Mouse (Mus musculus) myocyte (in vitro differentiated cells): Measurements from ENCODE around the gene Rasgrf1. TPM values are rescaled to one million over a fixed set of nuclear protein-coding genes. Genes with fewer than 3 reads are reported as not detected.

Experiments used
- H3K27me3 ChIP-seq: one replicate; pipeline ENCODE4 v1.6.1; 2011; ENCODE audit not compliant: control insufficient read depth, insufficient read depth, insufficient read length
- H3K36me3 ChIP-seq: one replicate; pipeline ENCODE4 v1.6.1; 2011; ENCODE audit not compliant: control insufficient read depth, insufficient read depth
- H3K4me2 ChIP-seq: one replicate; pipeline ENCODE4 v1.6.1; 2011; ENCODE audit warnings: low read depth, control low read depth
- H3K4me3 ChIP-seq: one replicate; pipeline ENCODE4 v1.5.1; 2011; ENCODE audit warnings: mild to moderate bottlenecking, control low read depth, moderate library complexity
- H3K79me2 ChIP-seq: one replicate; pipeline ENCODE4 v1.6.1; 2011; ENCODE audit not compliant: control insufficient read depth, insufficient read depth
- H3ac ChIP-seq: one replicate; pipeline ENCODE4 v1.6.1; 2011; ENCODE audit not compliant: control insufficient read depth, insufficient read length
- CEBPB ChIP-seq: IDR thresholded peaks from 2 replicates; pipeline ENCODE4 v1.6.1; 2011; ENCODE audit warnings: mild to moderate bottlenecking, moderate library complexity; ENCODE audit not compliant: poor library complexity, insufficient read depth, severe bottlenecking
- E2F4 ChIP-seq: IDR thresholded peaks from one replicate; pipeline ENCODE4 v1.6.1; 2011; ENCODE audit warnings: mild to moderate bottlenecking, control low read depth, moderate library complexity; ENCODE audit not compliant: insufficient read depth
- MAX ChIP-seq: IDR thresholded peaks from one replicate; pipeline ENCODE4 v1.6.1; 2011; ENCODE audit warnings: low read depth, mild to moderate bottlenecking, control low read depth
- MYOD1 ChIP-seq, 3 experiments: IDR thresholded peaks; one replicate each; pipeline ENCODE4 v1.6.1; 2011; ENCODE audit warnings: control low read depth in 2 of 3, low read depth in 2 of 3, mild to moderate bottlenecking in 2 of 3, moderate library complexity in 1 of 3; ENCODE audit not compliant: insufficient read length in 2 of 3, control insufficient read depth in 1 of 3
- MYOG ChIP-seq, 3 experiments: IDR thresholded peaks; one replicate each; pipeline ENCODE4 v1.6.1; 2011; ENCODE audit warnings: control low read depth in 2 of 3, low read depth in 2 of 3, mild to moderate bottlenecking in 2 of 3; ENCODE audit not compliant: insufficient read length in 2 of 3, control insufficient read depth in 1 of 3, insufficient read depth in 1 of 3
- POLR2A ChIP-seq: IDR thresholded peaks from one replicate; pipeline ENCODE4 v1.6.1; 2011; ENCODE audit warnings: low read depth, mild to moderate bottlenecking, control low read depth, moderate library complexity; ENCODE audit not compliant: insufficient read length
- POLR2AphosphoS2 ChIP-seq: IDR thresholded peaks from one replicate; pipeline ENCODE4 v1.6.1; 2011; ENCODE audit warnings: low read depth, control low read depth; ENCODE audit not compliant: insufficient read length
- REST ChIP-seq: IDR thresholded peaks from one replicate; pipeline ENCODE4 v1.6.1; 2011; ENCODE audit warnings: mild to moderate bottlenecking, control low read depth, moderate library complexity; ENCODE audit not compliant: insufficient read depth, insufficient read length
- SRF ChIP-seq: IDR thresholded peaks from one replicate; pipeline ENCODE4 v1.6.1; 2011; ENCODE audit warnings: low read depth; ENCODE audit not compliant: control insufficient read depth, insufficient read length
- TCF12 ChIP-seq: IDR thresholded peaks from one replicate; pipeline ENCODE4 v1.6.1; 2011; ENCODE audit warnings: mild to moderate bottlenecking, control low read depth; ENCODE audit not compliant: poor library complexity, insufficient read depth, severe bottlenecking
- TCF3 ChIP-seq: IDR thresholded peaks from one replicate; pipeline ENCODE4 v1.6.1; 2011; ENCODE audit warnings: low read depth, control low read depth; ENCODE audit not compliant: insufficient read length
- USF1 ChIP-seq: IDR thresholded peaks from one replicate; pipeline ENCODE4 v1.6.1; 2011; ENCODE audit warnings: low read depth, mild to moderate bottlenecking, control low read depth, moderate library complexity
- polyA plus RNA-seq: library from polyadenylated mRNA; unstranded; fragments of >200 nt; fragmentation: generic; extraction: Trizol; gene quantifications from one replicate; pipeline ENCODE4 v1.2.1, GENCODE M21; 2012; ENCODE audit warnings: missing spikeins

The Rasgrf1 gene
- polyA plus RNA-seq, 1 experiment, result not detected

DNA sequence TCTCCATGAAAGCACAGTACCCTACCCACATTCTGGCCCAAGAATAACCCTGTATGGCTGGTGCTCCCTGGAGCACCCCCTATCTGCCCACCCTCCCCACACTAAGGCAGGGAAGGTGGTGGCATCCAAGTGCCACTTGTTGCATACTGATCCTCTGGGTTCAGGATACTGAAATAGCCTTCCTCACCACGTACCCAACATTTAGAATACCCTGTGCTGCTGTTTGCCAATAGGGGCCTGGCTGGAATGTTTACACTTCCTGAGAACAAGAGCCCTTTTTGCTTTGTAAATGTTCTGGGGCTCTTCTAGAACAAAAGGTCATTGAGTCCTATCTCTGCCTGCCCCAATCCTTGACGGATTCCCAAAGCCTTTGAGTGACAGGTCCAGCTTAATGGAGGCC is 97.4 kb downstream of the Rasgrf1 start:
- Histone ChIP-seq H3K4me2 (no peak overlapping the region), H3K79me2 (no peaks in the 10 kb centered on the region), H3K36me3 (no peaks in the 10 kb centered on the region), H3ac (no peak overlapping the region), H3K27me3 (no peaks in the 10 kb centered on the region), H3K4me3 (no peak overlapping the region)
- TF ChIP-seq SRF (no peak), USF1 (no peak), MYOG (IDR thresholded peaks at IDR 0.05; ENCODE audit: control insufficient read depth in 1 of 3, insufficient read depth in 1 of 3, insufficient read length in 2 of 3, low read depth in 2 of 3) (no peak), MAX (no peak), CEBPB (no peak), TCF12 (no peak), REST (no peak), POLR2AphosphoS2 (no peak), POLR2A (no peak), E2F4 (no peak), MYOD1 (IDR thresholded peaks at IDR 0.05; ENCODE audit: control insufficient read depth in 1 of 3, insufficient read length in 2 of 3, low read depth in 2 of 3) (no peak), TCF3 (no peak)

DNA sequence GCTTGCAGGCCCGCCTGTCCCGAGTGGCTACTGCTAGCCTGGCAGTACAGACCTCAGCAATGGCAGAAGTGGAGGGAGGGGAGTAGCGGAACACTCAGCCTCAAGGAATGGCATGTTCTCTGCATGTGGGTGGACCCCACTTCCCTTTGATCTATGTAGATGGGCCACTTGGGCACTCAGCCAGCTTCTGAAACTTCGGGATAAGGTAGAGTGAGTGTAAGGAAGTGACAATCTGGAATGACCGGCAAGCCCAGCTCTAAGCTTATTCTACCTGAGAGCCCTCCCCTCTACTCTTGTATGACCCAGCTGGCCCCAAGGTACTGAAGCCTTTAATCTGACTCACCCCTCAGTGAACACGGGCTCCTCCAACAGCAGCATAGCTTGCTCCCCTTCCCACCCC is 98.4 kb downstream of the Rasgrf1 start:
- TF ChIP-seq MAX (no peak), E2F4 (no peak), TCF12 (no peak), POLR2AphosphoS2 (no peak), CEBPB (no peak), MYOD1 (IDR thresholded peaks at IDR 0.05; ENCODE audit: control insufficient read depth in 1 of 3, insufficient read length in 2 of 3, low read depth in 2 of 3) (no peak), REST (no peak), MYOG (IDR thresholded peaks at IDR 0.05; ENCODE audit: control insufficient read depth in 1 of 3, insufficient read depth in 1 of 3, insufficient read length in 2 of 3, low read depth in 2 of 3) (no peak), USF1 (no peak), POLR2A (no peak), TCF3 (no peak)
- no peak overlapping the region for H3K4me2 ChIP-seq
- no peaks in the 10 kb centered on the region for H3K27me3 ChIP-seq
- no peak overlapping the region for H3ac ChIP-seq
- H3K4me3 ChIP-seq, result no peak overlapping the region
- H3K79me2 ChIP-seq, result no peaks in the 10 kb centered on the region
- no peaks in the 10 kb centered on the region for H3K36me3 ChIP-seq

DNA sequence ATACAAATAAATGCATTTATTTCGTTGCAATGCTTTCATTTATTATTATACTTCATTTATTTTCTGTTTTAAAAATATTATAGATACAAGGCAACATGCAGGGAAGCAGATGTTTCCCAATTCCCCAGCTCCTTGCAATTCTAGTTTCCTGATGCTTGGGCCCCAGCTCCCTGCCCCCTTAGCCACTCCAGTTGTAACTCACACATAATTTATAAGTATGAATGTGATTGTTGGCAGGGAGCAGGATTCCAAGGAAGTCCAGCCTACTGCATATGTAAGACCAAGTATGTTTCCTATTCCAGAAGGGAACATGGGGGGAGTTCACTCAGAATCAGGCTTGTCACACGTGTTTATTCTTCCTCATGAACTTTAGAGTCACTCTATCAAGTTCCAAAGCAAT is 102.1 kb downstream of the Rasgrf1 start:
- Histone ChIP-seq H3ac (no peak overlapping the region), H3K4me3 (no peak overlapping the region), H3K79me2 (no peaks in the 10 kb centered on the region), H3K36me3 (no peaks in the 10 kb centered on the region), H3K4me2 (no peak overlapping the region), H3K27me3 (no peaks in the 10 kb centered on the region)
- TF ChIP-seq TCF3 (no peak), USF1 (no peak), MYOD1 (IDR thresholded peaks at IDR 0.05; ENCODE audit: control insufficient read depth in 1 of 3, insufficient read length in 2 of 3, low read depth in 2 of 3) (no peak), REST (no peak), MAX (no peak), POLR2AphosphoS2 (no peak), POLR2A (no peak), MYOG (IDR thresholded peaks at IDR 0.05; ENCODE audit: control insufficient read depth in 1 of 3, insufficient read depth in 1 of 3, insufficient read length in 2 of 3, low read depth in 2 of 3) (no peak), TCF12 (no peak), SRF (no peak), E2F4 (no peak), CEBPB (no peak)

- no peak for TF ChIP-seq CEBPB
- Histone ChIP-seq H3K36me3 (no peaks in the 10 kb centered on the region), H3K79me2 (no peaks in the 10 kb centered on the region), H3ac (no peak overlapping the region), H3K4me2 (no peak overlapping the region), H3K4me3 (no peak overlapping the region), H3K27me3 (no peaks in the 10 kb centered on the region)
Observed at GRCm38 (mm10) chr9:90014649-90015048, 104.9 kb downstream of the Rasgrf1 start.

GRCm38 (mm10) chr9:90016204-90016603 is 106.5 kb downstream of the Rasgrf1 start:
- H3K36me3 ChIP-seq, result no peaks in the 10 kb centered on the region
- no peak overlapping the region for H3K4me3 ChIP-seq
- H3ac ChIP-seq, result no peak overlapping the region
- no peaks in the 10 kb centered on the region for H3K27me3 ChIP-seq
- H3K79me2 ChIP-seq, result no peaks in the 10 kb centered on the region
- TF ChIP-seq MAX (no peak), MYOD1 (IDR thresholded peaks at IDR 0.05; ENCODE audit: control insufficient read depth in 1 of 3, insufficient read length in 2 of 3, low read depth in 2 of 3) (no peak), SRF (no peak), POLR2AphosphoS2 (no peak), REST (no peak)
- no peak overlapping the region for H3K4me2 ChIP-seq
